Mouse (Mus musculus) heart, adult 2 months (tissue): ENCODE results near the gene Erg. TPM values are rescaled to one million over a fixed set of nuclear protein-coding genes. Genes with fewer than 3 reads are reported as not detected.

Source experiments
- DNase-seq, 2 experiments: peaks; one replicate each; pipeline ENCODE4 v3.0.0; 2021
- H3K27ac ChIP-seq: fragments of 200-600 bp; 2 replicates; pipeline ENCODE4 v1.8.1; 2022
- H3K27me3 ChIP-seq: fragments of 200-500 bp; 2 replicates; pipeline ENCODE4 v1.6.1; 2012; ENCODE audit warnings: mild to moderate bottlenecking, low read length, inconsistent platforms, mixed read lengths; ENCODE audit not compliant: control insufficient read depth, insufficient read depth
- H3K36me3 ChIP-seq: fragments of 200-500 bp; 2 replicates; pipeline ENCODE4 v1.6.1; 2012; ENCODE audit warnings: low read length, inconsistent platforms; ENCODE audit not compliant: control insufficient read depth, insufficient read depth
- H3K4me1 ChIP-seq: fragments of 200-500 bp; 2 replicates; pipeline ENCODE4 v1.6.1; 2011; ENCODE audit warnings: low read length; ENCODE audit not compliant: control insufficient read depth, insufficient read depth
- H3K4me3 ChIP-seq: fragments of 200-600 bp; 2 replicates; pipeline ENCODE4 v1.8.1; 2022
- H3K79me2 ChIP-seq: fragments of 200-500 bp; replicated peaks from 2 replicates; pipeline ENCODE4 v1.6.1; 2012; ENCODE audit warnings: mild to moderate bottlenecking, inconsistent platforms, low read length, moderate library complexity, mixed read lengths; ENCODE audit not compliant: control insufficient read depth, insufficient read depth
- H3K9ac ChIP-seq: fragments of 200-500 bp; 2 replicates; pipeline ENCODE4 v1.6.1; 2012; ENCODE audit warnings: low read depth, mild to moderate bottlenecking, control low read depth, inconsistent platforms, low read length, mixed read lengths
- CTCF ChIP-seq: fragments of 200-600 bp; IDR thresholded peaks from 2 replicates; pipeline ENCODE4 v1.8.1; 2022; ENCODE audit warnings: antibody characterized with exemption, mild to moderate bottlenecking, moderate library complexity
- EP300 ChIP-seq: fragments of 200-500 bp; IDR thresholded peaks from 2 replicates; pipeline ENCODE4 v1.6.1; 2011; ENCODE audit warnings: low read depth, low read length, control low read depth; ENCODE audit not compliant: insufficient read depth
- POLR2A ChIP-seq: fragments of 200-500 bp; IDR thresholded peaks from 2 replicates; pipeline ENCODE4 v1.6.1; 2011; ENCODE audit warnings: mild to moderate bottlenecking, low read depth, low read length, control low read depth; ENCODE audit not compliant: insufficient read depth
- WGBS: fragments of 180-500 bp; shearing (Covaris S2); methylation state at CpG from one replicate; pipeline ENCODE4 v1.1.7; 2018; 5-methylcytosine and 5-hydroxymethylcytosine counted together
- intact Hi-C: fragments of 180-260 bp; cut with DNase I; formaldehyde crosslinking; loops from one replicate; pipeline ENCODE4 v1.15.1; 2025
- polyA plus RNA-seq: library from polyadenylated mRNA; depleted of rRNA; stranded (reverse); fragments of >200 nt; gene quantifications from 2 replicates; pipeline ENCODE4 v1.2.3, GENCODE M21; 2012
- total RNA-seq, 2 experiments: library from RNA; stranded (reverse); gene quantifications; 2 replicates each; pipeline ENCODE4 v1.2.3; 2021

Erg gene
- total and polyA plus RNA-seq, 3 experiments, result 19.8 to 26.6 (median 22.1) TPM

DNA sequence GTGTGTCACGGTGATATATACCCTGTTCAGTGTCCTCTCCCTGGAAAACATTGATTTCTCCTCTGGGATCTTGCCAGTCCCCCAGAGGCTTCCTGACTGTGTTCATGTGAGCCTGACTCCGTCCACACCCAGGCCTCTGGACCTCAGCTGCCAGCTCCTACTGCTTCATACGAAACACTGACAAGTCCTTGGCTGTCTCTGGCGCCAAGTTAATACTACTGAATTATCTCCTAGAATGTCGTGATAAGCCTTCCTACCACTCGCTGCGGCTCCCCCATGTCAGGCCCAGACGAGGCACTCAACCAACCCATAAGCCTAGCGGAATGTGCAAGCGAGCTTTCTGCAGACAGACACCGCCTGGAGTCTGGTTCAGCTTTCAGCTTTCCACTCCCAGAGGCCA, 210.0 kb downstream of the Erg start:
- TF ChIP-seq POLR2A (no peak), CTCF (no peak), EP300 (no peak)
- no peaks in the 10 kb centered on the region for H3K79me2 ChIP-seq
- 42% methylated on average over 11 of the region's 11 CpGs for WGBS
- H3K27me3 ChIP-seq, result no peaks in the 10 kb centered on the region
- no peak overlapping the region for H3K9ac ChIP-seq
- intact Hi-C loops, result no loop called here
- no peak overlapping the region for H3K4me3 ChIP-seq
- no peak overlapping the region for H3K27ac ChIP-seq
- H3K36me3 ChIP-seq, result peaks cover 11% of the 10 kb centered on the region
- DNase-seq, result no peak
- H3K4me1 ChIP-seq, result peaks cover 14% of the 10 kb centered on the region

DNA sequence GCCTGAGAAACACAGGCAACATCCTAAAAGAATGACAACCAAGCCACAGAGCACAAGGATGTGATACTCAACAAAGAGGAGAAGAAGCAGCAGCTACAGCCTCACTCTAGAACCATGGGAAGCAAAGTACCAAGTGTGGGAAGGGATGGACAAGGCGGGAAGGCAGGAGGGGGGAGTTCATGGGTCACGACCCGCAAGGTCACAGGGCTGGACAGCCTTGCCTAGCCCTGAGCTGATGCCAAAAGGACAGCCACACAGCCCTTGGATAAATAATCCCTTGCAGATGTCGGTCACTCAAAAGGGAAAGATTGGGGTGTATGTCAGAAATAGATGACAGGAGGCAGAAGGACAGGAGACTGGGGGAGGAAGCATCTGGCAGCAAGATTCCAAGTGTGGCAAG, 211.7 kb downstream of the Erg start:
- WGBS, result 72% methylated on average over 4 of the region's 4 CpGs
- peaks cover 11% of the 10 kb centered on the region for H3K36me3 ChIP-seq
- TF ChIP-seq CTCF, result no peak
- no peak for TF ChIP-seq EP300
- TF ChIP-seq POLR2A, result no peak
- intact Hi-C loops, result no loop called here
- no peaks in the 10 kb centered on the region for H3K79me2 ChIP-seq
- no peak overlapping the region for H3K9ac ChIP-seq
- H3K4me1 ChIP-seq, result peaks cover 14% of the 10 kb centered on the region
- H3K27me3 ChIP-seq, result no peaks in the 10 kb centered on the region
- H3K27ac ChIP-seq, result no peak overlapping the region
- no peak overlapping the region for H3K4me3 ChIP-seq
- no peak for DNase-seq

DNA sequence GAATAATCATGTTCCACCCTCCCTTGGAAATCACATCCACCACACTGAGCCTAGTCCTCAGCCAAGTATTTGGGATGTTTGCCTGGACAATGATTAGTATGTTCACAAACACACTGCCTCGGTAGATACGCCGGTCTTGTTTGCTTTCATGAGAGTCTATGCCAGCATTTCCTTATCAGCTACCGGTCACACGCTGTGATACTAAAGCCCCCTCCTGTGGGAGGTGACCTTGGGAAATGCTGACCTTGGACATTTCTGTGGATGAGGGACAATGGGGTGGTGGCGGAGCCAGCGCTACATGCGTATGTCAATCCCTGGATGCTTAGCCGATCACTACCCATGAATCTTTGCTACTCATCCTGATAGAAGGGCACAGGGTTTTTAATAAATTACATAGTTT, 213.4 kb downstream of the Erg start:
- 36% methylated on average over 9 of the region's 9 CpGs for WGBS
- no peak for DNase-seq
- intact Hi-C loops, result no loop called here
- no peak overlapping the region; the same call in 1 of the 2 replicates for H3K27ac ChIP-seq
- peaks cover 11% of the 10 kb centered on the region for H3K36me3 ChIP-seq
- H3K4me3 ChIP-seq, result no peak overlapping the region
- peaks cover 14% of the 10 kb centered on the region for H3K4me1 ChIP-seq
- no peaks in the 10 kb centered on the region for H3K79me2 ChIP-seq
- no peaks in the 10 kb centered on the region for H3K27me3 ChIP-seq
- no peak overlapping the region for H3K9ac ChIP-seq
- TF ChIP-seq CTCF, result no peak
- TF ChIP-seq POLR2A, result no peak
- no peak for TF ChIP-seq EP300

DNA sequence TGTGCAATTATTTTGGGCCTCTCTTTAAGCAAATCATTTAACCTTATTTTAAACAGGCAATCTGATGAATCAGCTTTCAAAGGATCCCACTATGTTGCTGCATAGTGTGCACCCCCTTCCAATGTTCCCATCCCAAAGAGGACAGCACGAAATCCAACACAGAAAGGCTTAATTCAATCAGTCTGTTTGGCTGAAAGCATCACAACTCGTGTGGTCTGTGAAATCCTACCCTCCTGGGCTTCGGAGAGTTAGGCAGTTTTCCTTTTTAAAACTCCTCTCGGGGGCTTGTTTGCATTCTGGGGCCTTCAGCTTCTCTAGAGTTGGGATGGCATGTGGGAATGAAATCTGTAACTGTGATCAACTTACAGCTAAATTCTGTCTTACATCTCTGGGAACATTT, 214.7 kb downstream of the Erg start:
- Histone ChIP-seq H3K4me3 (no peak overlapping the region), H3K4me1 (peaks cover 14% of the 10 kb centered on the region), H3K36me3 (peaks cover 9% of the 10 kb centered on the region), H3K27ac (no peak overlapping the region), H3K79me2 (no peaks in the 10 kb centered on the region), H3K9ac (no peak overlapping the region), H3K27me3 (no peaks in the 10 kb centered on the region)
- TF ChIP-seq POLR2A (no peak), EP300 (no peak), CTCF (no peak)
- intact Hi-C loops, result no loop called here
- 90% methylated on average over 4 of the region's 4 CpGs for WGBS
- no peak for DNase-seq

DNA sequence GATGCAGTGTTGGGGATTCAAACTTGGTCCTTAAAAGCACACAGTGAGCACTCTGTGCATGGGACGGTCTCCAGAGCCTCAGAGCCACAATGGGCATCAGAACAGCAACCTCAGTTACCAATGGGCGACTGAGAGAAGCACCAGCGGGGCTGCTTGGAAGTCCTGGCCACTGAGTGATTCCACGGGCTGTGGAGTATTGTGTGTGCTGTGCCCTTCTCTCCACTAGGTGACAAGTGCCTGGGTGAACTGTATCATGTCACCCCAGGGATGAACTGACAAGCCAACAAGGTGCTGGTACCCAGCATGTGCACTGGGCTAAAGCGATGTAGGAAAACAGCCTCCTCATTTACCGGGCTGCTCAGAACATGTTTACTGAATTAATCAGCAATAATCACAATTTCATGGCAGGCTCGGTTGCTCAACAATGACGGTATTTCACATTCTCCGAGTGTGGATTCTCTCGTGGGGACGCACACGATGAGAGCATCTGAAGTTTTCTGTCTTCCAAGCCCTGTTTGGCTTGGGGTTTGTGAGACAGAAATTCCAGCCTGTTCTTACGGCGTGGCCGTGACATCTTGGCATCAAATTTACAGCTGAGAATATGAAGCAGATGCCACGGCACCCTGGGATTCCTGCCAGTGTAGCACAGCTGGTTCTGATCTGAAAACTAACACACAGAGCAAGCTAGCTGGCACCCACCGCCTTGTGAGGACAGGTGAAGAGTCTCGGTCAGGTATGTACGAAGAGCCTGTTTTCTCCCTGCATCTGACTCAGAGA, 219.2 kb downstream of the Erg start:
- no peak overlapping the region for H3K9ac ChIP-seq
- H3K79me2 ChIP-seq, result no peaks in the 10 kb centered on the region
- WGBS, result 79% methylated on average over 19 of the region's 19 CpGs
- TF ChIP-seq POLR2A (no peak), EP300 (no peak), CTCF (no peak)
- peaks cover 6% of the 10 kb centered on the region for H3K4me1 ChIP-seq
- H3K27ac ChIP-seq, result no peak overlapping the region
- peaks cover 1% of the 10 kb centered on the region for H3K36me3 ChIP-seq
- H3K4me3 ChIP-seq, result no peak overlapping the region
- no peaks in the 10 kb centered on the region for H3K27me3 ChIP-seq
- intact Hi-C loops, result no loop called here
- no peak for DNase-seq

DNA sequence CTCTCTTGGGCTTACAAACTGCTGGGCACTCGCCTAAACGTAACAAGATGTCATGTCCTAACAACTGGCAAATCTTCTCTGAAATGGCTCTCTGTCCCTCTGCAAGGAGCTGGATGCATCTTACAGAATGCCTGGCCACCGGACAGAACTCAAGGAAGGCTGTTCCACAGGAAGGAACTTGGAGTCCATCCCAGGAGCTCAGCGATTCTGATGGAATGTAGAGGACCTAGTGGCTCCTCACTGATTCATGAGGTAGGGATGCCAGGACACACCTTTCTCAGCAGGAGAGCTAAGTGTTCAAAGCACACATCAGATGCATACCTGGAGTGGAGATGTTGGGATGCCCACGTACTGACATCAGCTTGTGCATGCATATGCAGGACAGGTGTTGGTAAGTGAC, 221.2 kb downstream of the Erg start:
- Histone ChIP-seq H3K27ac (no peak overlapping the region), H3K79me2 (no peaks in the 10 kb centered on the region), H3K9ac (no peak overlapping the region), H3K27me3 (no peaks in the 10 kb centered on the region), H3K4me3 (no peak overlapping the region), H3K36me3 (peaks cover 6% of the 10 kb centered on the region), H3K4me1 (peaks cover 9% of the 10 kb centered on the region)
- TF ChIP-seq POLR2A (no peak), EP300 (no peak), CTCF (no peak)
- intact Hi-C loops, result no loop called here
- WGBS, result 52% methylated on average over 5 of the region's 5 CpGs
- DNase-seq, result no peak
